Mouse (Mus musculus): Measurements from ENCODE around the gene Spon1. TPM values are rescaled to one million over a fixed set of nuclear protein-coding genes. Genes with fewer than 3 reads are reported as not detected.

The Spon1 gene
- polyA plus RNA-seq, 1 experiment from 2014 or later: 30.4 TPM

GRCm38 (mm10) chr7:113759212-113759611, 6.6 kb upstream of the Spon1 start:
- Histone ChIP-seq H3K4me3 (no peak overlapping the region), H3K36me3 (no peaks in the 10 kb centered on the region), H3K9me3 (peaks cover 4% of the 10 kb centered on the region; the same call in 1 of the 2 replicates), H3K4me2 (no peak overlapping the region), H3K27ac (no peak overlapping the region), H3K27me3 (no peaks in the 10 kb centered on the region; the same call in 1 of the 2 replicates), H3K4me1 (no peaks in the 10 kb centered on the region), H3K9ac (no peak overlapping the region)
- ATAC-seq (ENCODE audit: insufficient number of reproducible peaks, insufficient read depth, low FRiP score, low TSS enrichment, low read depth): no peak
- WGBS: 11% methylated on average over 1 of the region's 1 CpGs

- Histone ChIP-seq H3K4me2 (peak overlapping the region; percentile 91; the same call in 1 of the 2 replicates), H3K27ac (no peak overlapping the region), H3K4me3 (no peak overlapping the region), H3K9ac (no peak overlapping the region), H3K9me3 (peaks cover 4% of the 10 kb centered on the region; the same call in 1 of the 2 replicates), H3K4me1 (peaks cover 27% of the 10 kb centered on the region), H3K27me3 (peaks cover 54% of the 10 kb centered on the region), H3K36me3 (no peaks in the 10 kb centered on the region)
- WGBS: 75% methylated on average over 5 of the region's 5 CpGs
- ATAC-seq (ENCODE audit: insufficient number of reproducible peaks, insufficient read depth, low FRiP score, low TSS enrichment, low read depth): no peak
Observed at GRCm38 (mm10) chr7:113765133-113765532, 665 bp upstream of the Spon1 start.

GRCm38 (mm10) chr7:113766498-113766941, 722 bp downstream of the Spon1 start:
- peaks cover 4% of the 10 kb centered on the region; the same call in 1 of the 2 replicates for H3K9me3 ChIP-seq
- 0% methylated on average over 27 of the region's 27 CpGs for WGBS
- H3K4me2 ChIP-seq: peak overlapping the region; percentile 91
- H3K27me3 ChIP-seq: peaks cover 58% of the 10 kb centered on the region
- no peaks in the 10 kb centered on the region for H3K36me3 ChIP-seq
- ATAC-seq (ENCODE audit: insufficient number of reproducible peaks, insufficient read depth, low FRiP score, low TSS enrichment, low read depth): peak; percentile 63; the same call in 1 of the 2 replicates
- peak overlapping the region; percentile 80 for H3K9ac ChIP-seq
- peaks cover 27% of the 10 kb centered on the region for H3K4me1 ChIP-seq
- H3K27ac ChIP-seq: no peak overlapping the region
- H3K4me3 ChIP-seq: peak overlapping the region; percentile 51

GRCm38 (mm10) chr7:113767546-113767945, 1.7 kb downstream of the Spon1 start:
- Histone ChIP-seq H3K27me3 (peaks cover 58% of the 10 kb centered on the region), H3K9me3 (peaks cover 7% of the 10 kb centered on the region; the same call in 1 of the 2 replicates), H3K4me1 (peaks cover 27% of the 10 kb centered on the region), H3K4me3 (peak overlapping the region; percentile 51), H3K9ac (peak overlapping the region; percentile 36; the same call in 1 of the 2 replicates), H3K27ac (no peak overlapping the region), H3K4me2 (peak overlapping the region; percentile 91), H3K36me3 (no peaks in the 10 kb centered on the region)
- no peak for ATAC-seq (ENCODE audit: insufficient number of reproducible peaks, insufficient read depth, low FRiP score, low TSS enrichment, low read depth)
- 19% methylated on average over 6 of the region's 6 CpGs for WGBS

GRCm38 (mm10) chr7:113768174-113768935, 2.6 kb downstream of the Spon1 start:
- H3K27ac ChIP-seq: no peak overlapping the region
- 54% methylated on average over 6 of the region's 6 CpGs for WGBS

GRCm38 (mm10) chr7:113769281-113769680, 3.5 kb downstream of the Spon1 start:
- H3K9ac ChIP-seq: no peak overlapping the region
- H3K36me3 ChIP-seq: no peaks in the 10 kb centered on the region
- peaks cover 4% of the 10 kb centered on the region; the same call in 1 of the 2 replicates for H3K9me3 ChIP-seq
- H3K4me2 ChIP-seq: peak overlapping the region; percentile 35
- H3K4me3 ChIP-seq: no peak overlapping the region
- H3K4me1 ChIP-seq: peaks cover 30% of the 10 kb centered on the region
- H3K27ac ChIP-seq: no peak overlapping the region
- H3K27me3 ChIP-seq: peaks cover 58% of the 10 kb centered on the region
- no peak for ATAC-seq (ENCODE audit: insufficient number of reproducible peaks, insufficient read depth, low FRiP score, low TSS enrichment, low read depth)
- WGBS: 10% methylated on average over 6 of the region's 6 CpGs

More at GRCm38 (mm10) chr7:113768174-113768935, 2.6 kb downstream of the Spon1 start:
- Histone ChIP-seq H3K27me3 (peaks cover 58% of the 10 kb centered on the region), H3K4me1 (peaks cover 27% of the 10 kb centered on the region), H3K4me2 (peak overlapping the region; percentile 91), H3K9me3 (peaks cover 4% of the 10 kb centered on the region; the same call in 1 of the 2 replicates), H3K36me3 (no peaks in the 10 kb centered on the region), H3K9ac (0 out of 2 replicates have a peak overlapping the region, but pooled peaks have one; percentile 36), H3K4me3 (peak overlapping the region; percentile 51)
- no peak for ATAC-seq (ENCODE audit: insufficient number of reproducible peaks, insufficient read depth, low FRiP score, low TSS enrichment, low read depth)

GRCm38 (mm10) chr7:113772135-113772534, 6.3 kb downstream of the Spon1 start:
- whole genome bisulfite sequencing: 80% methylated on average over 2 of the region's 2 CpGs
- H3K4me1 ChIP-seq: peaks cover 18% of the 10 kb centered on the region
- H3K4me2 ChIP-seq: no peak overlapping the region
- no peak overlapping the region for H3K27ac ChIP-seq
- no peak overlapping the region for H3K4me3 ChIP-seq
- peaks cover 31% of the 10 kb centered on the region for H3K27me3 ChIP-seq
- ATAC-seq (ENCODE audit: insufficient number of reproducible peaks, insufficient read depth, low FRiP score, low TSS enrichment, low read depth): no peak
- no peak overlapping the region for H3K9ac ChIP-seq
- no peaks in the 10 kb centered on the region for H3K36me3 ChIP-seq
- H3K9me3 ChIP-seq: peaks cover 4% of the 10 kb centered on the region; the same call in 1 of the 2 replicates

GRCm38 (mm10) chr7:113773436-113773835, 7.6 kb downstream of the Spon1 start:
- 57% methylated on average over 8 of the region's 8 CpGs for WGBS
- no peak overlapping the region for H3K4me3 ChIP-seq

GRCm38 (mm10) chr7:113774039-113774438, 8.2 kb downstream of the Spon1 start:
- Histone ChIP-seq H3K9ac (no peak overlapping the region), H3K4me1 (peaks cover 12% of the 10 kb centered on the region; the same call in 1 of the 2 replicates), H3K27me3 (peaks cover 14% of the 10 kb centered on the region; the same call in 1 of the 2 replicates), H3K4me3 (no peak overlapping the region), H3K4me2 (no peak overlapping the region), H3K9me3 (peaks cover 4% of the 10 kb centered on the region; the same call in 1 of the 2 replicates), H3K27ac (no peak overlapping the region), H3K36me3 (no peaks in the 10 kb centered on the region)
- 19% methylated on average over 7 of the region's 7 CpGs for WGBS
- ATAC-seq (ENCODE audit: insufficient number of reproducible peaks, insufficient read depth, low FRiP score, low TSS enrichment, low read depth): no peak

More at GRCm38 (mm10) chr7:113773436-113773835, 7.6 kb downstream of the Spon1 start:
- Histone ChIP-seq H3K27ac (no peak overlapping the region), H3K9ac (no peak overlapping the region), H3K36me3 (no peaks in the 10 kb centered on the region), H3K4me1 (peaks cover 14% of the 10 kb centered on the region; the same call in 1 of the 2 replicates), H3K4me2 (no peak overlapping the region), H3K27me3 (peaks cover 20% of the 10 kb centered on the region; the same call in 1 of the 2 replicates), H3K9me3 (peaks cover 4% of the 10 kb centered on the region; the same call in 1 of the 2 replicates)
- no peak for ATAC-seq (ENCODE audit: insufficient number of reproducible peaks, insufficient read depth, low FRiP score, low TSS enrichment, low read depth)

- Histone ChIP-seq H3K9ac (no peak overlapping the region), H3K27me3 (peaks cover 7% of the 10 kb centered on the region; the same call in 1 of the 2 replicates), H3K4me1 (peaks cover 4% of the 10 kb centered on the region; the same call in 1 of the 2 replicates), H3K4me2 (no peak overlapping the region), H3K9me3 (peaks cover 4% of the 10 kb centered on the region; the same call in 1 of the 2 replicates), H3K4me3 (no peak overlapping the region), H3K27ac (no peak overlapping the region), H3K36me3 (no peaks in the 10 kb centered on the region)
- ATAC-seq (ENCODE audit: insufficient number of reproducible peaks, insufficient read depth, low FRiP score, low TSS enrichment, low read depth): no peak
- WGBS: 57% methylated on average over 3 of the region's 3 CpGs
Observed at GRCm38 (mm10) chr7:113774906-113775305, 9.1 kb downstream of the Spon1 start.

- peaks cover 5% of the 10 kb centered on the region; the same call in 1 of the 2 replicates for H3K4me1 ChIP-seq
- 87% methylated on average over 6 of the region's 6 CpGs for WGBS
- H3K27ac ChIP-seq: no peak overlapping the region
- no peaks in the 10 kb centered on the region for H3K9me3 ChIP-seq
- ATAC-seq (ENCODE audit: insufficient number of reproducible peaks, insufficient read depth, low FRiP score, low TSS enrichment, low read depth): no peak
- H3K9ac ChIP-seq: no peak overlapping the region
- no peaks in the 10 kb centered on the region for H3K27me3 ChIP-seq
- H3K4me2 ChIP-seq: no peak overlapping the region
- H3K4me3 ChIP-seq: no peak overlapping the region
- H3K36me3 ChIP-seq: no peaks in the 10 kb centered on the region
Observed at GRCm38 (mm10) chr7:113778546-113778945, 12.7 kb downstream of the Spon1 start.

Data from embryonic facial prominence, embryonic 13.5 days (tissue).